Mouse (Mus musculus): ENCODE results near the gene Col11a1.

Gene Col11a1

DNA sequence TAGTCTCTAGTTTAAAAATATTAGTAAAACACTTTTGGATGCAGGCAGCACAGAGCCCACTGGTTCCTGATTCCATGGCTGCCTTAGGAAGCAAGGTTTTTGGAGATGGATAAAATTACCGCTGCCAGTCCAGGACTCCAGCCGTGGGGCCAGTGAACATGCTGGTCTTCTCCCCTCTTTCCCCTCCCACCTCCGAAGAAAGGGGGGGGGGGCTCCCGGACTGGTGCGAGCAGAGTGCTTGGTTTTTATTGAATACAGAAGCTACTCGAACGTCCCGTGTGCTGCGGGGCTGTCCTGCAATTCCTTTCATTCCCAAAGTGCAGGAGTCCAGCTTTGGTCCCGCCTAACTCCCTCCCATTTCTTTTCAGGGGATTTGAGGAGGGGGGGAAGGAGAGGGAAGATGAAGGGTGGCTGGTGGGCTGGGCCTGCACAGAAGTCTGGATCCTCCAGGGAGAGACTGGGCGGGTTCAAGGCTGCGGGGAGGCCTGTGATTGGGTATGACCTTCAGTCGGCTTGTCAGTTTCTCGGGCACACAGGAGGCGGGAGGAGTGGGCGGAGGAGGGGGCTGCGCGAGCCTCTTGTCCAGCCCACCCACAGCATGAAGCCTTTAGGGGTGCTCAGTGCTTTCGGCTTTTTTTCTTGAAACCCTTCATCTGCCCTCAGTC lies at the start of gene Col11a1:
Gene Col11a1, plus strand, starts transcription at position 570 of the 665 bp plus-strand sequence.
- peak; percentile 95 for DNase-seq (ENCODE audit: low spot score)

DNA sequence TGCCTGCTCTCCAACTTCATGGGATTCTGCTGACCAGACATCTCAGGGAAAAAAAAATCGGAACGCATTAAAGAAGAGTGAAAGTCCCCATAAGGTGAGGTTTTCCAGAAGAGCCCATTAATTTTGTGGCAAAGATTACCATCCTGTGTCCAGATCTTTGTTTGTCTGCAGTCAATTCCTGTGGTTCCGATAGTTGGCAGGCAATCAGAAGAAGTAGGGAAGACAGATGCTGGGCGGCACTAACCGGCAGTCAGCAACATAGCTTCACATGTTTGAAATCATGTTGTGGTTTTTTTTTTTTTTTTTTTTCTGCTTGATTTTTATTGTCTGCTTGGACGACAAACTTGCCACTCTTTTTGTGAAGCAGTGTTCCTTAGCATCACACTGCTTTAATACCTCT lies 39.4 kb upstream of the Col11a1 start:
- DNase-seq (ENCODE audit: low spot score): no peak

DNA sequence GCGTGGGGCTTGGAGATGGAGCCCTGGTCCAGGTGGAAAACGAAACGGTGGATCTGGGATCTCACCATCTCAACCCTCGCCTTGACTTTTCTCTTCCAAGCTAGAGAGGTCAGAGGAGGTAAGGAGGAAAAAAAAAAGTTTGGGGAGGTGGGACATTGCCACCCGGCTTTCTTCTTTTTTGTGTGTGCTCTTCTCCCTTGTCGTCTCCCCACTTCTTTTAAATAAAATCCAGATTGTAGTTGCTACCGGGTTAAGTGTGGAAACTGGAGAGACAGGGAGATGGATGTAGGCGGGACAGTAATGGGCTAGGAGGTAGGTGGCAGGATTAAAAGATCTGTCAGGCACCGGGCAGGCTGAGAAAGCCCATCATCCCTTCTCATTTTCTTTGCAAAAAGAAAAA lies 546 bp downstream of the Col11a1 start:
- no peak for DNase-seq (ENCODE audit: low spot score)

- peak; percentile 36 for DNase-seq (ENCODE audit: low spot score)
Measured at GRCm38 (mm10) chr3:114031351-114032213, 1.2 kb downstream of the Col11a1 start.

DNA sequence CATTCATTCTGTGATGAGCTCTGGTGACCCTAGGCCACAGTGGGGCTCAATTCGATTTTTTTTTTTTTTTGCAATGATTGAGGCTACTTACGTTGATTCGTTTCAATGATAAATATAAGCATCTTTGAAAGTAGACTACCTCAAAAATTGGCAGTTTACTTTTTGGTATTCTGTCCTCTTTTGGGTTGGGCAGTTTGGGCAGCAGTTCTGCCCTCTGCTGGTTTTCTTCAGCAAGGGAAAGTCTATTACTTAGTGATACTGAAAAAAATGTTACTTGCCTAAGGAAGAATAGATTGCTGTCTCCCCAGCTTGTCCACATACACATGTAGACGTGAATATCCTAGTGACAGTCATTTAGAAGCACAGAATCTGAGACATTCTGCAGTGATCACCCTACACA lies 2.0 kb downstream of the Col11a1 start:
- DNase-seq (ENCODE audit: low spot score): peak; percentile 37

GRCm38 (mm10) chr3:114052406-114052805 lies 22.1 kb downstream of the Col11a1 start:
- DNase-seq (ENCODE audit: low spot score): peak; percentile 28

DNA sequence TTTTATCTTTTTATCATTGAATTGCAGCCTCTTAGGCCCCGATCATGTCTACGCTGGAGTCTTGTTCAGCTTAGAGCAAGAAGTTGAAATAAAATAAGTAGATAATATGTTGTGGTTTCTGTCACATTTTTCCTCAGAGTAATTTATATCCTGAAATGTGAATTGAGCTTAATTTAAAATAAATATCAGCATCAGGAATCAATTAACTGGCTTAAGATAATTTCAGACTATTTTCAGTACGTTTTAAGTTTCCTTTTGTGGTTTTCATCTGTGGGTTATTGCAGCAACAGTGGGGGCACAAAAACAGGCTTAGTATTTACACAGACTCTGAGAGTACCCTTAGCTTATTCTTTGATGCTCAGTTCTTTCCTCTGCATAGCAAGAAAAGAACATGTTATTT lies 23.2 kb downstream of the Col11a1 start:
- DNase-seq (ENCODE audit: low spot score): no peak

- no peak for DNase-seq (ENCODE audit: low spot score)
Measured at GRCm38 (mm10) chr3:114065123-114065522, 34.8 kb downstream of the Col11a1 start.

- DNase-seq (ENCODE audit: low spot score): no peak
Measured at GRCm38 (mm10) chr3:114065587-114065986, 35.2 kb downstream of the Col11a1 start.

- DNase-seq (ENCODE audit: low spot score): no peak
Measured at GRCm38 (mm10) chr3:114099335-114099734, 69.0 kb downstream of the Col11a1 start.

GRCm38 (mm10) chr3:114107099-114107498 lies 76.8 kb downstream of the Col11a1 start:
- peak; percentile 18 for DNase-seq (ENCODE audit: low spot score)

DNA sequence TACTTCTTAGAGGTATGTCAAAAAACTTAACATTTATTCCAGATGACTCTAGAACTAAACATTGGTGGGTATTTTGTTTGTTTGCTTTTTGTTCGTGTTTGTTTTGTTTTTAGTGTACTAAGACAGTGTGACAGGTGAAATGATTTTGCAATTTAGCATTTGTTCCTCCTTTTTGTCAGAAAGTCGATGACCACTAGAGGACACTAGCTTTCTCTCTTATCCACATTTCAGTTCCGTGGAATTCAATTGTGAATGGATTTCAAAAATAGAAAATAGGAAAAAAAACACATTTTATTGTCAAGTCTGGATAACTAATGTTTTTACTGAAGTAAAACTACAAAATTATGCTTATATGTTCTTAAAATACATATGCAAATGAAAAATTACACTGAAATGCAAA lies 116.8 kb downstream of the Col11a1 start:
- peak; percentile 7 for DNase-seq (ENCODE audit: low spot score)

GRCm38 (mm10) chr3:114197964-114198750 lies 167.8 kb downstream of the Col11a1 start:
- DNase-seq (ENCODE audit: low spot score): no peak

- DNase-seq (ENCODE audit: low spot score): no peak
Measured at GRCm38 (mm10) chr3:114212255-114212654, 181.9 kb downstream of the Col11a1 start.

DNA sequence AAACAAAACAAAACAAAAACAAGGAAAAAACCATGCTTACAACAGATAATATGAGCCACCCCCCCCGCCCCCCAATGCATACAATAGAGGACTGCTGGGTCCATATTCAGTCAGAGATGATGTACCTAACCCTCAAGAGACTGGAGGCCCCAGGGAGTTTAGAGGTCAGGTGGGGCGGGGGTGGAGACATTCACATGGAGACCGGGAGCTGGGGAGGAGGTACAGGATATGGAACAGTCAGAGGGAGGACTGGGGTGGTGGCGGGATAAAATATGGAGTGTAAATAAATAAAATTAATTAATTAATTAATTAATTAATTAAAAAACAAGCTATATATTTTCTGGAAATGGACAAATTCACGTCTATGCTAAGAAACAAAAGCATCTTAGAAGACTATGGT lies 185.8 kb downstream of the Col11a1 start:
- DNase-seq (ENCODE audit: low spot score): no peak

- no peak for DNase-seq (ENCODE audit: low spot score)
Measured at GRCm38 (mm10) chr3:114229501-114229900, 199.2 kb downstream of the Col11a1 start.

Data from embryo, embryonic 10 days (tissue).